Mouse (Mus musculus) frontal cortex, adult 2 months (tissue): ENCODE data around the gene Ift43. TPM values are rescaled to one million over a fixed set of nuclear protein-coding genes. Genes with fewer than 3 reads are reported as not detected.
A peak's percentile ranks its signal among the peaks of the same experiment; 100 is the strongest.

Experiments
- DNase-seq, 2 experiments: peaks; one replicate each; pipeline ENCODE4 v3.0.0; 2022; ENCODE audit warnings: low spot score in 1 of 2; ENCODE audit errors: extremely low spot score in 1 of 2
- polyA plus RNA-seq: library from polyadenylated mRNA; depleted of rRNA; stranded (reverse); fragments of >200 nt; gene quantifications from 2 replicates; pipeline ENCODE4 v1.2.3, GENCODE M21; 2012

The Ift43 gene
- polyA plus RNA-seq, 1 experiment, result 27.8 TPM

GRCm38 (mm10) chr12:86124016-86124415 is 41.7 kb downstream of the Ift43 start:
- DNase-seq, result no peak

GRCm38 (mm10) chr12:86128122-86128521 is 45.8 kb downstream of the Ift43 start:
- DNase-seq, result no peak

DNA sequence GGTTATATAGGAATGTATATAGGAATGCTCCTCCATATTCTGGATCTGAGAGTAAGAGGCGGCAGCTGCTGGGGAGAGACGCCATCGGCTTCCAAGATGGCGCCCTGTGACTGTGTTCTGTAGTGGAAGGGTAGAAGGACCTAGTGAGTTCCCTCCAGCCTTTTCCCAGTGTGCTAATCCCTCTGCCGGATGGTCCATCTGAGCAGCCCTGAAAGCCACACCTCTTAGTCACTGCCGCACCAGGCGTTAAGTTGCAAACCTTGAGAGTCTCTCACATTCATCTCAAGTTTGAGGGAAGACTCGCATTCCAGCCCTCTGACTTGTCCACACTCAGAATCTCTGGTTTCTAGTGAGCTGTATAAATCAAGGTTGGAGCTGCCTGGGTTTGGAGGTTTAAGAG is 46.7 kb downstream of the Ift43 start:
- no peak for DNase-seq

DNA sequence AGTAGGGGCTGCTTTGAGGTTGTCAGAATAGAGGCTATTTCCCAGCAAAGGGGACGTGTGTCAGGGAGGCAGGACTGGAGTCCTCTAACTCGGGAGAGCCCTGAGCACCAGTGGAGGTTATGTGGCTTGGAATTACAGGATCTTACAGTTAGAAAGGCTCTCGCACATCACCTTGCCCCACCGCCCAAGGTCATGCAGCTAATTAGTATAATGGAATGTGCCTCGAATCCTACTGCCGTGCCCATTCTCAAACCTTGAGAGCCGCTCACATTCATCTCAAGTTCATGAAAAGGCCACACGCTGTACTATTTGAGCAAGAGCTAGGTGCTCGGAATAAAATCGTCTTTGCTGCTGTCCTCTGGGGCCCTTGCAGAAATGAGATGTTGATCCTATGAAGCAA is 47.4 kb downstream of the Ift43 start:
- no peak for DNase-seq

DNA sequence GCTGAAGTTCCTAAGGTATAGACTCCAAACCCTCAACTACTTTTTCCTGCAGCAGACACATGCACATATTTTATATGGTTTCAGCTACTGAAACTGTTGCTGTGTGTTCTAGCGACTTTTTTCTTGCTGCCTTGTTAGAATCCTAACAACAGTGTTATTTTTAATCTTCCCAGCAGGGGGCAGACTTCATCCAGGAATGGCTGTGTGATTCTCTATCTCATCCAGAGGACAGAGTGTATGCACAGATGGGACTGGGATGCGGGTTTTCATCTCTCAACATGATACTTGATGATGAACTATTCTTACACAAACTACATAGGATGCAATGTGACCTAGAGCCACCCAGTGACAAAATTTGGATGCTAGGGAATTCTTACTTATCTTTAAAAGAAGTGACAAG is 50.5 kb downstream of the Ift43 start:
- DNase-seq, result peak; percentile 59 to 97

DNA sequence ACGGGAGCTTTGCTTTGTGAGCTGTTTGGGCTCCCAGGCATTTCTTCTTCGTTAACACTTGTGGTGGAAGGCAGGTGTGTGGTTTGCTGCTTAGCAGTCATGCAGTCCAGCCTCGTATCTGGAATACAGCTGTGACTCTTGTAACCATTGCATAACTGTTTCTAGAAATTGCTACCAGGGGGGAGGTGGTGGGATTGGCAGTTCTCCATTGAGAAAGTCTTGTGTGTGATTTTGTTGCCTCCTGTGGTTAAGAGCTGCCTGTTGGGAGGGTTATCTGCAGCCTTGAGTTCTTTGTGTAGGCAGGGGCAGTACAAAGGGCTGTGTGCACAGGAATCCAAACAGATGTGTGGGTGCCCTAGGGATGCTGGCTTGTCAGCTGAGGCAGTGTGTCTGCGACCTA is 53.4 kb downstream of the Ift43 start:
- no peak for DNase-seq

DNA sequence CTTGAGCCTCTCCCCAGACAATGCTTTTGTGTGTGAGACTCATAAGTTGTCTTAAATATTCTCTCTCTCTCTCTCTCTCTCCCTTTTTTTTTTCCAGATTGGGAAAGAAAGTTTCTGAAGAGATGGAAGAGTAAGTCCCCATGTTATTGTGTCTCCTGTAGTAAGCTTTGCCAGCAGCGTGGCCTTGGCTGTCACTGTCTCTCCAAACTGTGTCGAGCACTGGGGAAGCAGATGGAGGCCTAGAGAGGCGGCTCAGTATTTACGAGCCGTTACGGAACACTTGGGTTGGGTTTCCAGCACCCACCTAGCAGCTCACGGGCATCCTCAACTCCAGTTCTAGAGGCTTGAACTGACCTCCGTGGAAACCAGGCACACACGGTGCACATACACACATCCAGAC is 56.4 kb downstream of the Ift43 start:
- no peak for DNase-seq

GRCm38 (mm10) chr12:86142389-86142788 is 60.0 kb downstream of the Ift43 start:
- DNase-seq, result no peak

- DNase-seq, result no peak
Observed at GRCm38 (mm10) chr12:86146246-86146645, 63.9 kb downstream of the Ift43 start.

- DNase-seq, result no peak
Observed at GRCm38 (mm10) chr12:86148271-86148670, 65.9 kb downstream of the Ift43 start.

DNA sequence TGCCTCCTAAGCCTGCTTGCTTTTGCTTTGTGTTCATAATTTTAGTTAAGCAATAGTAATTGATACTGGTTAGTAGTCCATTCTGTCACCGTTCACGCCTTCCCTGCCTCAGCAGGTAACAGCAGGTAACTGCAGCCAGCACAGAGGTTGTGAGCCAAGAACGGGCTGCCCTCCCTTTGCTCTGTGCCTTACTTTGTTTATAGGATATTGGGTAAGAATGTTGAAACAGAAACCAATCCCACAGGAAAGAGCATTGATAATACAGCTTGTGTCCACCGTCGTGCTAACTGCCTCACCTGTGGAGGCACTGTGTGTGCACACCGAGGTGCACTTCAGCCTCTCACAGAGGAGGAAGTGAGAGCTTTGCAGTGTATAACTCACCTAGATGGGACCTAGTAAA is 66.7 kb downstream of the Ift43 start:
- DNase-seq, result no peak

DNA sequence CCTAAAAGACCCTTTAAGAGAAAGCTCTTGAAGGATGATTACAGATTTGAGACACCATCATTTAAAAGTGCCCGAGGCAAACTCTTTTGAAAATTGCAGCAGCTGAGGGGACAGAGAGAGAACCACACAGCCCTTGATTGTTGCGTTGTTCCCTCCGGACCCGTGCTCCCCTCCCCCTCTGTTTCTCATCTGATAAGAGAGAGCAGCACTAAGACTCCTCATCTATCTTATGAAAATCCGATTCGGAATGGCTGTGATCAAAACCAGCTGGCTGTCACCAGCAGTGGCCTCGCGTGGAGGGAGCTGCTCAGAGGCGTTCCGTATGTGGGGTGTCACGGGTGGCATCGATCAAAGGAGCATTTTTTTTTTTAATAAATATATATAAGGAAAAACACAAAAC is 69.6 kb downstream of the Ift43 start:
- DNase-seq, result no peak

DNA sequence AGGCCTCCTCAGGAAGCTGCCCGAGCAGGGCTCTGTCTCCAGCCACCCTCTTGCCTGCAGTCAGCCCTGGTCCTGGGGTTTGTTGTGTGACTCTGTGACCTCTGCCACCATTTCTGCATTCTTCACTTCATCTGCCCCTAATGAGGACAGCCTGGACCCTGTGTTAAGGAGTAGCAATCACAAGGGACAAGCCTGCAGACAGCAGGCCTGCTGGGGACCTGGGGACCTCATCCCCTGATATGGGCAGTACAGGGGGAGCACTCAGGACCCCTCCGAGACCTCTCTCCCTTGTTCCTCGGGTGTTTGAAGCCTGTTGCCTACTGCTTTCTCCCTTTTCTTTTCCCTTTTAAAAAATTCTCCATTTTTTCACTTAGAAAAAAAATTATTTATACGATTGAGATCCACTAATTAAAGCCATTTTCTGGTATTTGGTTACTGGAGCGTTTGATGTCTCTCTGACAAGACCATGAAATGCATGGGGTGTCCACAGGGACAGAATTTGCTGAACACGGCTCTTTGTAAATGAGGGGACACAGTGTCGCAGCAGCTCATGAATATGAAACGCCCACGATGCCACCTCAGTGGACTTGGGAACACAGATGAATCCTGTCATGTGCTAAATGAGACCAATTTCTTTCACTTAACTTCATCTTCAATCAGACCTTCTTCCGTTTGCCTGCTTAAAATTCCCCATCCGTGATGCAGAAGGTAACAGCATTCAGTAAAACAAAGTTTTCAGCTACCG is 71.0 kb downstream of the Ift43 start:
- no peak for DNase-seq

DNA sequence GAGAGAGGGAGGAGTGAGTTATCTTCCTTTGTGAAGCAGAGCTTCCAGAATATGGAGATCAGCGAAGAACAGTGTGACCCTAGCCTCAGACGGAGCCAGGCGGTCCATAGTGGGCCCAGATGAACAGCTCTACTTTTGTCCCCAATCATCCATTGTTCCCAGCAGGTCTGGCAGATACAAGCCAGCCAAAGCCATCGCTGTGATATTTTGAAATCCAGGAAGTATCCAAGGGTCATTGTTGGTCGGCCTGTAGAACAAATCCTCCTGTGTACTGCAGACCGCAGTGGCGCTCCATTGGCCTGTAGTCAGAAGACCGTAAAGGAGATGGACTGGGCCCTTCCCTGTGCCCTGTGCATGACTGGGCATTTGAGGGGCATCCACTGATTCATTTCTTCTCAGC is 72.8 kb downstream of the Ift43 start:
- no peak for DNase-seq

GRCm38 (mm10) chr12:86157166-86157565 is 74.8 kb downstream of the Ift43 start:
- no peak for DNase-seq

DNA sequence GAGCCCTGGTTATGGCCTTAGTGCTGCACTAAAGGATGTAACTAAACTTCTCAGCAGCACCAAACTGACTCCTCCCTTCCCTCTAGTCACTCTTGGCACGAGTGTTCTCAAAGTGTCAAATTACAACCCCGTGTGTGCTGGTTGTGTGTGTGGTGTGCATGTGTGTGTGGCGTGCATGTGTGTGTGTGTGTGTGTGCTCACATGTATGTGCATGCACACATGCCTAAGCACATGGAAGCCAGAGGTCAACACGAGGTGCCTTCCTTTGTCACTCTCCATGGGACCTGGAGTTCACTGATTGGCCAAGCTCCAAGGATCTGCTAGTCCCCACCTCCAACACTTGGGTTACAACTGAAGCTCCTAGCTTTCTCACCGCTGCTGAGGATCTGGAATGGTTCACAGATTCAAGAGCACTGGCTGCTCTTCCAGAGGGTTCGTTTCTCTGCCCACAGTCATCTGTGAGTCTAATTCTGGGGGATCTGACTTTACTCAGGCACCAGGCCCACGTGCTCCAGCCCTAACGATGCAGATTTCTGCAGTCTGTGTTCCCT is 75.6 kb downstream of the Ift43 start:
- DNase-seq, result peak; percentile 69 to 79

- DNase-seq, result peak; percentile 55 to 70
Observed at GRCm38 (mm10) chr12:86158689-86159483, 76.5 kb downstream of the Ift43 start.

DNA sequence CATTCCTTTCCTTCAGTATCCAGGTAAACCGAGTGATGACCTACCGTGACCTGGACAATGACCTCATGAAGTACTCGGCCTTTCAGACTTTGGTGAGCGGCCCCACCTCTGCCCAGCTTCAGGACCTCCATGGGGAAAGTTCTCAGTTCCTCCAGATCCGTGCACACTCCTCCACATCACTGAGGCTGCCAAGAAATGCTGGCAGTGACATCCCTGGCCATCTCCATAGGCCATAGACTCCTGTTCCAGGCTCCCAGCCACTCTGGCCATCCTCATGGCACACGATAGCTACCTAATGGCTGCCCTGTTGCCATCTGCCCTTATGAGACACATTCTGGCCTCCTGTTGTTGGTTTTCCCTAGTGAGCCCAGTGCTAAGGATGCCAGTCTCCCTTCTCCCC is 79.1 kb downstream of the Ift43 start:
- no peak for DNase-seq

DNA sequence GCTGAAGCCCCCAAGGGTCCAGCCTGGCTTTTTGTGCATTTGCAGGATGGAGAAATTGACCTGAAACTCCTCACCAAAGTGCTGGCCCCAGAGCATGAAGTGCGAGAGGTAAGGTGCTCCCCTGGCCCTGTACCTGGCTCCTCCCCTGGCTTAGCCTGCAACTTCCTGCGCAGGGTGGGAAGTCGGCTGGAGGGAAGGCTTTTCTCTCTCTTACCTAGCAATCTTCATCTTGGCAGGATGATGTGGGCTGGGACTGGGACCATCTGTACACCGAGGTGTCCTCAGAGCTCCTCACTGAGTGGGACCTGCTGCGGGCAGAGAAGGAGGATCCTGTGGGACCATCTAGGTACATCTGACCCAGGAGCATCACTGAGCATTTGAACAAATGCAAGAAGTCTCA is 79.6 kb downstream of the Ift43 start:
- no peak for DNase-seq

DNA sequence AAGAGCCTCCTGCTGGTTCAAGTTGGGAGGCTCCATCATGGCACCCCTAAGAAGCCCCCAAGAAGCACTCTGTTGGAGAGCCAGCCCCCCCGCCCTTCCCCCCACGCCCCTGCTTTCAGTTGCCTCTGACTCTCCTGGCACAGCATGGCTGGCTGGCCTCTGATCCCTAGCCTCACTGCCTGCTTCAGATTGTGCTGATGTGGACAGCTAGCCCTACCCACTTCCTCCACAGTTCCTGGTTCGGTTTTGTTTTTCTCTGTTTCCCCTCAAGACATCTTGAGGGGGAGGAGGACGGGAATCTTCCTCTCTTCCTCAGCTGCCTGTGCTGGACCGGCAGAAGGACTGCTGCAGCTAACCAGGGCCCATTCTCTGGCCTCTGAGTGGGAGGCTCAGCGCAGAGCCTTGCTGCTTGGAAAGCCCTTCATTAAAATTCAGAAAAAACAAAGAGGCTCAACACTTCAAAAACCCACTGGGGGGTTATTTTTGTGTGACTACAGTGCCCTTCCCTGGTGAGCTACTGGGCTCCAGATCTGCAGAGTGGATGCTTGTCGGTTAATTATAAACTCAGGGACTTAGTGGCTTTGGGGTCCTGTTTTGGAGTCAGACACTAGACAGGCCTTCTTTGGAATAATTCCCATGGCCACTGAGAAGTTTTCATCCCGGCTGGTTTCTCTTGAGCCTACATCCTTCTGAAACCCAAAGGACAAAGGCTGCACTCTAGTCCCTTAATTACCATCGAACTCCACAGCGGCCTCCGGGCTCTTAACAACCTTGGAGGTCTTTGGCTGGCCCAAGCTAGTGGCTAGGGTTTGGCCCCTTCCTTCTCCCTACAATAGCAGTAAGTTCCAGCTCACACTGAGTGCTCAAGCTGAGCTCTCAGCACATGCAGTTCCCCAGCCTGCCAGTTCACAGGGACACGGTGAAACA is 80.8 kb downstream of the Ift43 start:
- DNase-seq, result no peak

DNA sequence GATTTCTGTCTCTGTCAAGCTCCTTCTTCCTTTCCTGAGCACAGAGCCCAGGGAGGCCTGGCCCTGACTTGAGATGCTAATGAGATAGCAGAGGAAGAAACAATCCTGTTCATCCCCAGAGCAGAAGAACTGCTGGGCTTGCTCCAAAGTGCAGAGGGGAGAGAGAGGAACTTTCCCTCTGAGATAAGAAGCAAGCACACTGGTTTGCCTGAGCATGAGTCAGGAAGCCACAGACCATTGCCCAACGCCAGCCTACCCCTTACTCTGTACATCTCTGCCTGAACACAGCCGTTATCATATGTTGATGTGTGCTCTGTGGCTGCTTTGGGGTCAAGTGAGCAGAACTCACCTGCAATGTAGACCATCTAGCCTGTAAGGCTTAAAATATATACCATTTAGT is 83.9 kb downstream of the Ift43 start:
- no peak for DNase-seq
